Mouse (Mus musculus): Measurements from ENCODE around the gene Ten1. TPM values are rescaled to one million over a fixed set of nuclear protein-coding genes. Genes with fewer than 3 reads are reported as not detected.

Ten1 gene
- polyA plus RNA-seq, 1 experiment from 2014 or later = 78.9 TPM

DNA sequence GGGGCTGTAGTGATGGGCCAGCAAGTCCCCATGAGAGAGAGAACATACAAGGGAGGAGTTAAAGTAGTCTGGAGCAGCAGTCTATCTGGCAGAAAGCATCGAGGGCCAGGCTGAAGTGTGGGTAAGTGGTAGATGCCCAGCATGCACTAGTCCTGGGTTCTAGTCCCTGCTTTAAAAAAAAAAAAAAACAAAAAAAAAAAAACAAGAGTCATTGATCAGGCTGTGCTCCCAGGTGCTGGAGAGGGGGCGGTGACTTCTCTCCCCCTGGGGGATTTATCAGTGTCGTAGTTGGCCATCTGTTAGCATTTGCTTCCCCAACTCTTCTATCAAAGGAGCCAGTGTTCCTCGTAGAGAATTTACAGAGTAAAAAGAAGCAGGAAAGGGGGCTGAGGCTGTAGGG lies 8.0 kb downstream of the Ten1 start:
- Histone ChIP-seq H3K27me3 (ENCODE audit: insufficient read depth, poor library complexity, severe bottlenecking) (no peaks in the 10 kb centered on the region), H3K36me3 (peaks cover 35% of the 10 kb centered on the region), H3K4me3 (no peak overlapping the region), H3K4me1 (replicated peaks) (no peaks in the 10 kb centered on the region), H3K27ac (no peak overlapping the region), H3K9me3 (0 out of 2 replicates have a peak, but pooled peaks cover 3% of the 10 kb centered on the region)
- no peak for DNase-seq (ENCODE audit: low spot score)
- 69% methylated on average over 4 of the region's 4 CpGs for WGBS

- no peak overlapping the region for H3K27ac ChIP-seq
- DNase-seq (ENCODE audit: low spot score) = no peak
- H3K9me3 ChIP-seq = 0 out of 2 replicates have a peak, but pooled peaks cover 3% of the 10 kb centered on the region
- no peak overlapping the region for H3K4me3 ChIP-seq
- H3K36me3 ChIP-seq = peaks cover 30% of the 10 kb centered on the region
- no peaks in the 10 kb centered on the region for H3K27me3 ChIP-seq (ENCODE audit: insufficient read depth, poor library complexity, severe bottlenecking)
- WGBS = 86% methylated on average over 3 of the region's 3 CpGs
- no peaks in the 10 kb centered on the region for H3K4me1 ChIP-seq (replicated peaks)
These were observed 10.0 kb downstream of the Ten1 start for GRCm38 (mm10) chr11:116208660-116209059.

GRCm38 (mm10) chr11:116209257-116209656 lies 10.6 kb downstream of the Ten1 start:
- no peaks in the 10 kb centered on the region for H3K27me3 ChIP-seq (ENCODE audit: insufficient read depth, poor library complexity, severe bottlenecking)
- no peak overlapping the region for H3K4me3 ChIP-seq
- H3K27ac ChIP-seq = no peak overlapping the region
- no peaks in the 10 kb centered on the region for H3K4me1 ChIP-seq (replicated peaks)
- peaks cover 30% of the 10 kb centered on the region for H3K36me3 ChIP-seq
- DNase-seq (ENCODE audit: low spot score) = no peak
- 81% methylated on average over 8 of the region's 8 CpGs for WGBS
- 0 out of 2 replicates have a peak, but pooled peaks cover 3% of the 10 kb centered on the region for H3K9me3 ChIP-seq

GRCm38 (mm10) chr11:116210696-116211095 lies 12.0 kb downstream of the Ten1 start:
- DNase-seq (ENCODE audit: low spot score) = no peak
- WGBS = 78% methylated on average over 5 of the region's 5 CpGs
- no peaks in the 10 kb centered on the region for H3K27me3 ChIP-seq (ENCODE audit: insufficient read depth, poor library complexity, severe bottlenecking)

DNA sequence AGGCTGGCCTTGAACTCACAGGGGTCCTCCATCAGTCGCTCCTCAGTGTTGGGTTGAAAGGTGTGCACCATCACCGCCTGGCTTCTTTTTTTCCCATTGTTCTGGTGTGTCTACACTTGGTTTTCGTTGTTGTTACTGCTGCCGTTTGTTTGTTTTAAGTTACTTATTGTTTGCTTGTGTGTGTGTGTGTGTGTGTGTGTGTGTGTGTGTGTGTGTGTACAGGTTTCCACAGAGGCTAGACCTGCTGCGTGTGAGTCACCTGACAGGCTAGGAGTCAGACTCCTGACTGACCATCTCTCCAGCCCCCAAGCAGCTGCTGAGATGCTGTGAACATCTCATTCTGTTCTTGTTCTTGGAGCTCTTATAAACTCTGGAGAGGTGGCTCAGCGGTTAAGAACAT lies 14.2 kb downstream of the Ten1 start:
- Histone ChIP-seq H3K4me3 (no peak overlapping the region), H3K4me1 (replicated peaks) (no peaks in the 10 kb centered on the region), H3K27ac (no peak overlapping the region), H3K9me3 (no peaks in the 10 kb centered on the region), H3K27me3 (ENCODE audit: insufficient read depth, poor library complexity, severe bottlenecking) (no peaks in the 10 kb centered on the region), H3K36me3 (no peaks in the 10 kb centered on the region)
- 93% methylated on average over 6 of the region's 6 CpGs for WGBS
- DNase-seq (ENCODE audit: low spot score) = no peak

More at GRCm38 (mm10) chr11:116210696-116211095, 12.0 kb downstream of the Ten1 start:
- 0 out of 2 replicates have a peak, but pooled peaks cover 3% of the 10 kb centered on the region for H3K9me3 ChIP-seq
- H3K4me3 ChIP-seq = no peak overlapping the region
- peaks cover 19% of the 10 kb centered on the region for H3K36me3 ChIP-seq
- no peak overlapping the region for H3K27ac ChIP-seq
- H3K4me1 ChIP-seq (replicated peaks) = no peaks in the 10 kb centered on the region

- 93% methylated on average over 13 of the region's 13 CpGs for WGBS
- DNase-seq (ENCODE audit: low spot score) = no peak
- H3K27me3 ChIP-seq (ENCODE audit: insufficient read depth, poor library complexity, severe bottlenecking) = no peaks in the 10 kb centered on the region
- no peaks in the 10 kb centered on the region for H3K36me3 ChIP-seq
- H3K27ac ChIP-seq = no peak overlapping the region
- peaks cover 7% of the 10 kb centered on the region for H3K4me1 ChIP-seq (replicated peaks)
- no peaks in the 10 kb centered on the region for H3K9me3 ChIP-seq
- H3K4me3 ChIP-seq = no peak overlapping the region
These were observed 15.3 kb downstream of the Ten1 start for GRCm38 (mm10) chr11:116213877-116214510.

- DNase-seq (ENCODE audit: low spot score) = no peak
These were observed 16.5 kb downstream of the Ten1 start for GRCm38 (mm10) chr11:116215181-116215580.

GRCm38 (mm10) chr11:116215991-116216390 lies 17.3 kb downstream of the Ten1 start:
- H3K4me1 ChIP-seq (replicated peaks) = peaks cover 25% of the 10 kb centered on the region
- H3K27me3 ChIP-seq (ENCODE audit: insufficient read depth, poor library complexity, severe bottlenecking) = peaks cover 10% of the 10 kb centered on the region
- H3K36me3 ChIP-seq = no peaks in the 10 kb centered on the region
- no peak for DNase-seq (ENCODE audit: low spot score)
- WGBS = 92% methylated on average over 6 of the region's 6 CpGs
- H3K27ac ChIP-seq = no peak overlapping the region
- no peak overlapping the region for H3K4me3 ChIP-seq
- H3K9me3 ChIP-seq = 0 out of 2 replicates have a peak, but pooled peaks cover 1% of the 10 kb centered on the region

More at GRCm38 (mm10) chr11:116215181-116215580, 16.5 kb downstream of the Ten1 start:
- Histone ChIP-seq H3K36me3 (no peaks in the 10 kb centered on the region), H3K9me3 (no peaks in the 10 kb centered on the region), H3K27me3 (ENCODE audit: insufficient read depth, poor library complexity, severe bottlenecking) (peaks cover 2% of the 10 kb centered on the region; the same call in 1 of the 2 replicates), H3K4me3 (no peak overlapping the region), H3K27ac (no peak overlapping the region), H3K4me1 (replicated peaks) (peaks cover 19% of the 10 kb centered on the region)
- 78% methylated on average over 7 of the region's 7 CpGs for WGBS

GRCm38 (mm10) chr11:116216549-116216948 lies 17.9 kb downstream of the Ten1 start:
- 85% methylated on average over 11 of the region's 11 CpGs for WGBS
- DNase-seq (ENCODE audit: low spot score) = no peak
- peaks cover 25% of the 10 kb centered on the region for H3K4me1 ChIP-seq (replicated peaks)
- peaks cover 16% of the 10 kb centered on the region for H3K27me3 ChIP-seq (ENCODE audit: insufficient read depth, poor library complexity, severe bottlenecking)
- no peaks in the 10 kb centered on the region for H3K36me3 ChIP-seq
- peaks cover 7% of the 10 kb centered on the region for H3K9me3 ChIP-seq
- no peak overlapping the region for H3K4me3 ChIP-seq
- no peak overlapping the region for H3K27ac ChIP-seq

DNA sequence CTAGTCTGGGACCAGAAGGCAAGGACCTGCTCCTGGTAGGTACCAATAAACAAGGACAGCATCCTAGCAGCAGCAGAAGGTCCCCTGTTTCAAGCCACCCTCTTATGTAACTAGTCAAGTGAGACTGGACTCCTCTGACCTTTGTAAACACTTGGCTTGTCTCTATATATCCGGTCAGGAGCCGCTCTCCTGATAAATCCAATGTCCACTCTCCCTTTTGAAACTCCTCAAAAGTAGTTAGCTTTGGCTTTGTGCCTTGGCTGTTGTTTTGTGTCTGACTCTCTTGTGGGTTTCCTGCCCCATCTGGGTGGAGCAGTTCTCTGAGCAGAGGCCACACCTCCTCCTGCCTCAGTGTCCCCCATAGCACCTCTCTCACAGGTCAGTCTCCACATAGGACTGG lies 19.6 kb downstream of the Ten1 start:
- 89% methylated on average over 2 of the region's 2 CpGs for WGBS
- peak overlapping the region; percentile 67 for H3K27ac ChIP-seq

GRCm38 (mm10) chr11:116218737-116219400 lies 20.2 kb downstream of the Ten1 start:
- peaks cover 39% of the 10 kb centered on the region for H3K27me3 ChIP-seq (ENCODE audit: insufficient read depth, poor library complexity, severe bottlenecking)
- peaks cover 12% of the 10 kb centered on the region for H3K9me3 ChIP-seq
- H3K4me3 ChIP-seq = no peak overlapping the region
- DNase-seq (ENCODE audit: low spot score) = peak; percentile 49
- H3K4me1 ChIP-seq (replicated peaks) = peaks cover 40% of the 10 kb centered on the region
- peak overlapping the region; percentile 67 for H3K27ac ChIP-seq
- no peaks in the 10 kb centered on the region for H3K36me3 ChIP-seq
- WGBS = 66% methylated on average over 7 of the region's 7 CpGs

More for the DNA sequence above, 19.6 kb downstream of the Ten1 start:
- Histone ChIP-seq H3K9me3 (peaks cover 12% of the 10 kb centered on the region), H3K36me3 (no peaks in the 10 kb centered on the region), H3K27me3 (ENCODE audit: insufficient read depth, poor library complexity, severe bottlenecking) (peaks cover 33% of the 10 kb centered on the region), H3K4me3 (no peak overlapping the region), H3K4me1 (replicated peaks) (peaks cover 40% of the 10 kb centered on the region)
- no peak for DNase-seq (ENCODE audit: low spot score)

DNA sequence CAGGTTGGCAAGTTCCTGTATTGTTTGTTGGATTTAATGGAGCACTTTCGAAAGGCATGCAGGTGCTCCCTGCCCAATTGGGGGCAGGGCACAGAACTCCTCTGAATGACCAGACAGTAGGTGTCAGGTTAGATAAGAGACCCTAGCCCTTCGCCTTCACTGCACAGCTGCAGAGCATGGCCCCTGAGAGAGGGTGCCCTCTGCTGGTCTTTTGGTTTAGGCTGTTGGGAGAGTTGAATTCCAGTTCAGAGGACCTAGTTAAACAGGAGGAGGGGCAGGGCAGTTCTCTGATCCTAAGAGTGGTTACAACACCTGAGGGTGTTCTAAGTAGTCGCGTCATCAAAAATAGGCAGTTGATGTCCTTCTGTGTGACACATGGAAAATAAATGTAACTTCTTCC lies 21.2 kb downstream of the Ten1 start:
- H3K9me3 ChIP-seq = peaks cover 15% of the 10 kb centered on the region
- H3K27me3 ChIP-seq (ENCODE audit: insufficient read depth, poor library complexity, severe bottlenecking) = peaks cover 49% of the 10 kb centered on the region
- peaks cover 40% of the 10 kb centered on the region for H3K4me1 ChIP-seq (replicated peaks)
- no peaks in the 10 kb centered on the region for H3K36me3 ChIP-seq
- H3K4me3 ChIP-seq = no peak overlapping the region
- 24% methylated on average over 4 of the region's 4 CpGs for WGBS
- peak; percentile 72 for DNase-seq (ENCODE audit: low spot score)
- H3K27ac ChIP-seq = peak overlapping the region; percentile 54; the same call in 1 of the 2 replicates
